Mouse (Mus musculus): ENCODE results near the gene Magi1.

Gene Magi1

GRCm38 (mm10) chr6:94162918-94163317, 120.8 kb downstream of the Magi1 start:
- DNase-seq (ENCODE audit: low read depth, low spot score), result no peak

GRCm38 (mm10) chr6:94159256-94159655, 124.5 kb downstream of the Magi1 start:
- DNase-seq (ENCODE audit: low read depth, low spot score), result no peak

- no peak for DNase-seq (ENCODE audit: low read depth, low spot score)
Measured at GRCm38 (mm10) chr6:94158119-94158848, 125.4 kb downstream of the Magi1 start.

DNA sequence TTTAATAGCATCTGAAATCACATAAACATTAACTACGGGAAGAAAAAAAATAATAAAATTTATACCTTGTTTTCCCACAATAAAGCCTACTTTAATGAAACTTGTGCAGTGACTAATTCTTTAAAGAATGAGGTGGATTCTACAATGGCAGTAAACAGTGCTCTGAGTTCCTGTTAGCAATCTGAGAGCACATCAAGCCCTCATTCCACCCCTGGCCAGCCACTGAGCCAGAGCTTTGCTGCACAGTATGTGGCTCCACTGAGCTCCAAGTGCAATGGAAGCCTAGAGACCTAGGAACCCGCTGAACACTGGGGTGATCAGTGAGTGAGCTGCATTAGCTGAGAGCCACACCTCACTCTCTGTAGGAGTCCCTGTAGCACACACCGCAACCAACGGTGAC, 127.7 kb downstream of the Magi1 start:
- DNase-seq (ENCODE audit: low read depth, low spot score), result no peak

GRCm38 (mm10) chr6:94154854-94155601, 128.7 kb downstream of the Magi1 start:
- DNase-seq (ENCODE audit: low read depth, low spot score), result no peak

- DNase-seq (ENCODE audit: low read depth, low spot score), result peak; percentile 78
Measured at GRCm38 (mm10) chr6:94152881-94153280, 130.8 kb downstream of the Magi1 start.

DNA sequence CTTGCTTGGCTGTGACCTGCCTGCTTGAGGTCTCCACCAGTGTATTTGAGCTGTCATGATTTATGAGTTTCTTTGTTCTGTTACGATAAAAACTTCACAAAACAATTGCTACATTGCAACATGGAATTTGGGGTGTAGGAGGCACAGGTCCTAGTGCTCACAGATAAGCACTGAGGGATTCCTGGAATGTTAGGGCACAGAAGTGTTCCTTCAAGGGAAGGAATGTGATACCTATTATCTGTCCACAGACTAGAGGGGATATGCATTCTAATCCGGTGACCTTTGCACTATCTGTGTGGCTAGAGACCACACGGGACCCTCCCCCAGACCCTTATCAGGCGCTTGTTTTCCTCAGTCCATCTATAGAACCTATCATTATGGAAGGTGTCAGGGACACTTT, 132.8 kb downstream of the Magi1 start:
- no peak for DNase-seq (ENCODE audit: low read depth, low spot score)

GRCm38 (mm10) chr6:94149800-94150199, 133.9 kb downstream of the Magi1 start:
- peak; percentile 72 for DNase-seq (ENCODE audit: low read depth, low spot score)

DNA sequence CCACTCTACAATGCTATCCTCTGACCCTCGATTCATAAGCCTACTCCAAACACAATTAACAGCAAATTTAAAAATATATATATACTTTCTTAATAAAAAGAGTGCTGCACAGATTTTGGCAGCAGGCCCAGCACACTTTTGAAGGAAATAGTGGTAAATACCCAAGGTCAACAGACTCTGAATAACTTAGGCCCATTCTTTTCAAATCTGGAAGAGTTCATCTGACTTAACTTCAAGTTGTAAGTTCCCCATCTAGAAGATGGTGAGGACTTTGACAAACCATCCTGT, 137.6 kb downstream of the Magi1 start:
- no peak for DNase-seq (ENCODE audit: low read depth, low spot score)

- DNase-seq (ENCODE audit: low read depth, low spot score), result no peak
Measured at GRCm38 (mm10) chr6:94145430-94146205, 138.1 kb downstream of the Magi1 start.

DNA sequence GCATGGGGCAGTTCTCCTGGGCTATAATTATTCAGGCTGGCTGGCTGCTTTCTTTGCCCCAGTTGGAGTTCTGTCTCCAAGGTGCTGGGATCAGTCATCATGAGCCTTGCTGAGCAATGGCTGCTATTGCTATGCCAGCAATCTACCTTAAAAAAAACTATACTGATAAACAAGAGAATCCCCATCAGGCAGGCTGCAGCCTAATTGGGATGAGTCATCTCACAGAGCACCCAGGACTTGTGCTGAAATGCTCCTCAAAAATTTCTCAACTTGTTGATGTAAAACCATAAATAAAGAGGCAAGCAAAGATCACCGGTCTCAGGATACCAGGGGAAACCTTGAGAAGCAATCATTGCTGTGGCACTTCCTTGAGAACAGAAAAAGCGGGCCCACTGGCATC, 141.2 kb downstream of the Magi1 start:
- peak; percentile 59 for DNase-seq (ENCODE audit: low read depth, low spot score)

GRCm38 (mm10) chr6:94141496-94141895, 142.2 kb downstream of the Magi1 start:
- DNase-seq (ENCODE audit: low read depth, low spot score), result peak; percentile 89

DNA sequence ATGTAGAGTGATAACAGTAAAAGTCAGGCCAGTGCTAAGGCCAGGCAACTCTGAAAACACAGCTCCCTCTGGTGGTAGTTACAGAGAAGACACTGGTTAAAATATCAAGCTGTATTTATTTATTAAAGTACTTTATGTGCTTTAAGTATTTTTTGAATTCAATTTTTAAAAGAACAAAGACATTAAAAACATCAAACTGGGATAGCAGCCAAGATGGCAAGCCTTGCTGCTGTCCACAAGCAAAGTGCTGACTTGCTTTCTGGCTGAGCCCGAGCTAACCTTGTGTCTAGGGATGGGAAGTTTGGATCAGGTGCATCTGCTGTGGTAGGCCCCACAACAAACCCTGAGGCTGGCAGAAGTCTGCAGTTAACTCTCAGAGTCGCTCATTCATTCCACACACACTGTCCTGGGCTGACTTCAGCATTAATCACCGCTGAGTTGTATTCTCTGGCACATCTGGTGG, 143.7 kb downstream of the Magi1 start:
- peak; percentile 86 for DNase-seq (ENCODE audit: low read depth, low spot score)

DNA sequence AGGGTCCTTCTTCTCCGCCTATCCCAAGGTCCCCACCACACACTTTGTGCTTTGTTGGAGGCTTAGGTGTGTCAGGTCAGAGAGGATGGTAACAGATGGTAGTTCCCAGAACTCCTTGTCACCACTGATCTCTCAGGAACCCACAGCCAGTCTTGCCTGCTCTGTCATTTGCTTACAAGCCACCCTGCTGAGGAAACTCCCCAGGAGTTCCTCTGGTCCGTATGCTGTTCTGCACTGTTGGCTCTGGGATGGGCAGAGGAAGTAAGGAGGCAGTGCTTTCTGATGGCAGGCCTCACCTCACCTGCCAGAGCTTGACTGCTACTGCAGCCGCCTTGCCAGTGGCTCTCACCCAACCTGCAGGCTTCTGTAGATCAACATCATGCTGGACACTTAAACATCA, 147.0 kb downstream of the Magi1 start:
- DNase-seq (ENCODE audit: low read depth, low spot score), result no peak

GRCm38 (mm10) chr6:94134159-94134558, 149.6 kb downstream of the Magi1 start:
- no peak for DNase-seq (ENCODE audit: low read depth, low spot score)

- DNase-seq (ENCODE audit: low read depth, low spot score), result no peak
Measured at GRCm38 (mm10) chr6:94131999-94132398, 151.7 kb downstream of the Magi1 start.

GRCm38 (mm10) chr6:94130389-94130788, 153.3 kb downstream of the Magi1 start:
- DNase-seq (ENCODE audit: low read depth, low spot score), result no peak

DNA sequence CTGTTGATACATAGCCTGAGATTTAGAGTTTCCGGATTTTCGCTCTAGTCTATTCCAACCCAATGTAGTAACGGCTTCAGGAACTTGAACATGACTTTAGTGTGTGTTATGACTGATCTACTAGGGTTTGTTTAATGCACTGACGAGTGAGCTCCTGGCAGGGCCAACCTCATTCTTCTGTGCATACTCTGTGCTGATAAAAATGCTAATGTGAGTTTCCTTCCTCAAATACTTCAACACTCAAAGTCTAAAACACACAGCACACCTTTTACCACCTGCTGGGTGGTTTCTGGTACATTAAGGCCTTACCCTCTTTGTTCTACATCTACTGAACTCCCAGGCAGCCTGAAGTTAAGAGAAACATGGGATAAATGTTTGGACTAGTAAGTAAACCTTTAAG, 157.0 kb downstream of the Magi1 start:
- DNase-seq (ENCODE audit: low read depth, low spot score), result no peak

DNA sequence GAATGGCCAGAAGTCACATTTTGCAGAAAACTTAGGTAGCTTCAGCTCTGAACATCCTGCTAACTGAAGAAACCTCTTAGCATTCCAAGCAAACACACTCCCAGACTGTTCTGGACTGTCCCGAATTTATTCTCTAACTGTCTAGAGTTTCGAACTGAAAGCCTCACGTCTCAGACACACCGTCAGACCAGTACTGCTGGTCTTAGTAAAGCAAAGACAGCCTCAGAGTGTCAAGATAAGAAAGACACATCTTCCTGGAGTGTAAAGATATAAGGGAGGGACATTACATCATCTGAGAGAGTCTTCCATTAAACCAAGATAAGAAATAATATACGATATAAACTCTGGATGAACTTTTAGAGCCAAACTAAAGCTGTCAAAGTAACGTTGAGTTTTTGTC, 158.6 kb downstream of the Magi1 start:
- DNase-seq (ENCODE audit: low read depth, low spot score), result no peak

DNA sequence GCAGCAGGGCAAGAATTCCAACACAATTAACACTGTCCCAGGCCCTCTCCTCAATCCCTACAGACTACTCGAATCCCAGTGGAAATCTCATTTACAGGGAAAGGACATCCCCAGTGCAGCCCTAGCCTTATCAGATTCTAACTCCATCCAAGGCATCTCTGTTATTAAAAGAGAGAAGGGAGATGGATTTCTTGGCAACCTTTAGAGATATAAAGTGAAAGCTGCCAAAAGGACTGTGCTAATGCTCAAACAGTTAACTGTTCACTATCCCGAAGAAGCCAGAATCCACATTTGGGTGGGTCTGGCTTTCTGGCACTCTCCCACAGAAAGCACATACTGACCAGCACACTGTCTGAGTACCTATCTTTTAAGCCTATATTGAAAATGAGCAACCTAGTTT, 159.4 kb downstream of the Magi1 start:
- no peak for DNase-seq (ENCODE audit: low read depth, low spot score)

- DNase-seq (ENCODE audit: low read depth, low spot score), result no peak
Measured at GRCm38 (mm10) chr6:94122566-94123150, 161.1 kb downstream of the Magi1 start.

DNA sequence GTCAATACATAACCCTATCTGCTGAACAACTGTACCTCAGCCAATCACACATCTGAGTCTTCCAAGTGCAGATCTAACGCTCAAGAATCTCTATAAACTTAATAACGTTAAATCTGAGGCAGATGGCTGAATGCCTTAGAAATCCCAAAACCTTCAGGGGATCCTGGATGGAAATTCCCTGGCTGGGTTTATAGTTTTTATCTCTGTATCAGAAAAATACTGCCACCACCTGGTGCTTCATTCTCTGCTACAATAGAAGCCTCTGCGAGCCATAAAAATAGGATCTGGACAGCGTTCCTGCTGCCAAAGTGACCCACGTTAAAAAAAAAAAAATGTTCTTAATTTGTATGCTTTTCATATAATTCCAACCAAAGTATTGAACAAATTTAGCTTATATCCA, 162.2 kb downstream of the Magi1 start:
- DNase-seq (ENCODE audit: low read depth, low spot score), result no peak
